10 mouse cellular contexts compared by ENCODE assay signal in genomic region chr2:31346096-31346495, GRCm38 (mm10). TPM values are rescaled to one million over a fixed set of nuclear protein-coding genes. Genes with fewer than 3 reads are reported as not detected.
DNase-seq lines count a peak whose midpoint lies in the region; ATAC-seq lines count a peak whose summit lies in the region.
"Had no signal": no experiment of that assay in that cellular context is flagged by ENCODE, and none has a peak within 500 bp of the region (broad histone marks: within the 10 kb centered on the region; RNA-seq: fewer than 3 reads in every experiment).

No protein-coding gene starts in this region.

- no peaks in the 10 kb centered on the region for H3K27me3 ChIP-seq in intestine, embryonic 14.5 days (replicated peaks; ENCODE audit: control insufficient read depth, insufficient read depth, low read length)
- H3K27me3 ChIP-seq in intestine, embryonic 16.5 days (replicated peaks; ENCODE audit: control insufficient read depth, insufficient read depth, low read length) = no peaks in the 10 kb centered on the region
- H3K27me3 ChIP-seq in embryonic facial prominence, embryonic 14.5 days (replicated peaks; ENCODE audit: control insufficient read depth, insufficient read depth, low read length) = no peaks in the 10 kb centered on the region
- no peaks in the 10 kb centered on the region for H3K27me3 ChIP-seq in hindbrain, embryonic 14.5 days (ENCODE audit: control insufficient read depth, insufficient read depth, low read length)
- H3K27me3 ChIP-seq: liver, embryonic 15.5 days; stomach, embryonic 15.5 days had no signal

- H3K27ac ChIP-seq in intestine, embryonic 14.5 days (ENCODE audit: low read depth) = no peak overlapping the region
- no peak overlapping the region for H3K27ac ChIP-seq in intestine, embryonic 16.5 days (ENCODE audit: low read length)
- no peak overlapping the region for H3K27ac ChIP-seq in embryonic facial prominence, embryonic 14.5 days (replicated peaks; ENCODE audit: low read depth, low read length)
- H3K27ac ChIP-seq in hindbrain, embryonic 14.5 days = no peak overlapping the region
- H3K27ac ChIP-seq: liver, embryonic 15.5 days; stomach, embryonic 15.5 days had no signal

- no peaks in the 10 kb centered on the region for H3K36me3 ChIP-seq in intestine, embryonic 14.5 days (ENCODE audit: control insufficient read depth, insufficient read depth, low read length)
- no peaks in the 10 kb centered on the region for H3K36me3 ChIP-seq in intestine, embryonic 16.5 days (ENCODE audit: control insufficient read depth, insufficient read depth, low read length)
- H3K36me3 ChIP-seq in embryonic facial prominence, embryonic 14.5 days (ENCODE audit: control insufficient read depth, insufficient read depth, low read length) = no peaks in the 10 kb centered on the region
- no peaks in the 10 kb centered on the region for H3K36me3 ChIP-seq in hindbrain, embryonic 14.5 days (replicated peaks; ENCODE audit: control insufficient read depth, insufficient read depth)
- H3K36me3 ChIP-seq: liver, embryonic 15.5 days; stomach, embryonic 15.5 days had no signal

- no peak overlapping the region for H3K4me3 ChIP-seq in intestine, embryonic 14.5 days (ENCODE audit: low read depth, low read length)
- H3K4me3 ChIP-seq in intestine, embryonic 16.5 days (ENCODE audit: low read length) = no peak overlapping the region
- no peak overlapping the region for H3K4me3 ChIP-seq in embryonic facial prominence, embryonic 14.5 days (ENCODE audit: low read depth, low read length)
- no peak overlapping the region for H3K4me3 ChIP-seq in hindbrain, embryonic 14.5 days (replicated peaks; ENCODE audit: low read length)
- H3K4me3 ChIP-seq: liver, embryonic 15.5 days; stomach, embryonic 15.5 days had no signal

- no peak overlapping the region for H3K9ac ChIP-seq in intestine, embryonic 14.5 days (ENCODE audit: low read length)
- no peak overlapping the region for H3K9ac ChIP-seq in intestine, embryonic 16.5 days (ENCODE audit: low read depth, low read length)
- no peak overlapping the region for H3K9ac ChIP-seq in embryonic facial prominence, embryonic 14.5 days (ENCODE audit: low read depth, low read length)
- H3K9ac ChIP-seq in hindbrain, embryonic 14.5 days = no peak overlapping the region
- H3K9ac ChIP-seq: liver, embryonic 15.5 days; stomach, embryonic 15.5 days had no signal

- no peak overlapping the region for H3K4me2 ChIP-seq in intestine, embryonic 14.5 days (ENCODE audit: low read length)
- no peak overlapping the region for H3K4me2 ChIP-seq in intestine, embryonic 16.5 days (ENCODE audit: low read depth, low read length)
- H3K4me2 ChIP-seq in embryonic facial prominence, embryonic 14.5 days (ENCODE audit: low read depth, low read length) = no peak overlapping the region
- no peak overlapping the region for H3K4me2 ChIP-seq in hindbrain, embryonic 14.5 days (replicated peaks)
- H3K4me2 ChIP-seq: liver, embryonic 15.5 days; stomach, embryonic 15.5 days had no signal

- 30% methylated on average over 12 of the region's 12 CpGs for WGBS in intestine, embryonic 14.5 days
- WGBS in intestine, embryonic 16.5 days = 31% methylated on average over 12 of the region's 12 CpGs
- WGBS in embryonic facial prominence, embryonic 14.5 days = 34% methylated on average over 12 of the region's 12 CpGs
- WGBS in hindbrain, embryonic 14.5 days = 45% methylated on average over 12 of the region's 12 CpGs

- H3K9me3 ChIP-seq in intestine, embryonic 14.5 days (ENCODE audit: control insufficient read depth, low read length) = no peaks in the 10 kb centered on the region
- H3K9me3 ChIP-seq in intestine, embryonic 16.5 days (ENCODE audit: control insufficient read depth, low read length) = no peaks in the 10 kb centered on the region
- no peaks in the 10 kb centered on the region for H3K9me3 ChIP-seq in embryonic facial prominence, embryonic 14.5 days (ENCODE audit: control insufficient read depth, low read length)
- no peaks in the 10 kb centered on the region for H3K9me3 ChIP-seq in hindbrain, embryonic 14.5 days (ENCODE audit: control insufficient read depth, low read length)
- H3K9me3 ChIP-seq: liver, embryonic 15.5 days; stomach, embryonic 15.5 days had no signal

- peak; percentile 87 for DNase-seq in intestine, embryonic 14.5 days (ENCODE audit: low spot score)
- peak; percentile 72 for DNase-seq in R1 (ENCODE audit: low read depth, low spot score)
- peak; percentile 84 for DNase-seq in embryonic facial prominence, embryonic 14.5 days (ENCODE audit: low spot score)
- DNase-seq in left cerebral cortex, adult 11 months (ENCODE audit: low spot score) = no peak
- DNase-seq in cerebellum, postnatal 36 days = no peak
- no peak for DNase-seq in hindbrain, embryonic 14.5 days (ENCODE audit: low spot score)

- H3K4me1 ChIP-seq in intestine, embryonic 14.5 days (replicated peaks; ENCODE audit: control insufficient read depth, insufficient read depth, low read length) = no peaks in the 10 kb centered on the region
- peaks cover 2% of the 10 kb centered on the region; the same call in 1 of the 2 replicates for H3K4me1 ChIP-seq in intestine, embryonic 16.5 days (ENCODE audit: control insufficient read depth, insufficient read depth, low read length)
- no peaks in the 10 kb centered on the region for H3K4me1 ChIP-seq in embryonic facial prominence, embryonic 14.5 days (ENCODE audit: control insufficient read depth, insufficient read depth, low read length)
- H3K4me1 ChIP-seq in hindbrain, embryonic 14.5 days (replicated peaks; ENCODE audit: control insufficient read depth, insufficient read depth, low read length) = no peaks in the 10 kb centered on the region
- H3K4me1 ChIP-seq: liver, embryonic 15.5 days; stomach, embryonic 15.5 days had no signal

- no peak for ATAC-seq in intestine, embryonic 14.5 days (replicated peaks; ENCODE audit: low FRiP score, low TSS enrichment, low read depth)
- ATAC-seq in intestine, embryonic 16.5 days = no peak
- no peak for ATAC-seq in embryonic facial prominence, embryonic 14.5 days (ENCODE audit: low read depth)
- 0 out of 2 replicates have a peak, but pooled peaks have one; percentile 14 for ATAC-seq in monocyte, adult 5-6 weeks (replicated peaks; ENCODE audit: insufficient number of reproducible peaks, low FRiP score, low TSS enrichment, poor library complexity, severe bottlenecking)
- no peak for ATAC-seq in hindbrain, embryonic 14.5 days (ENCODE audit: low FRiP score)

RNA-seq across cellular contexts. Expression of gene Hmcn2, which starts 31.9 kb away (rescaled TPM):
- 10.0 and 10.3 TPM in 2 replicates for polyA plus RNA-seq in intestine, embryonic 14.5 days (2014; fragmentation: Nextera tagmentation; extraction: Ambion mirVana)
- 4.1 and 4.7 TPM in 2 replicates for polyA plus RNA-seq in intestine, embryonic 16.5 days (2015; fragmentation: Nextera tagmentation; extraction: Ambion mirVana)
- 1.0 TPM in 2 replicates for polyA plus RNA-seq in embryonic facial prominence, embryonic 14.5 days (2014; fragmentation: Nextera tagmentation; extraction: Ambion mirVana)
- total RNA-seq in monocyte, adult 5-6 weeks (2017) = not detected in 3 replicates
- 0.14 and 0.37 TPM in 2 replicates for polyA plus RNA-seq in hindbrain, embryonic 14.5 days (2014; fragmentation: Nextera tagmentation; extraction: Ambion mirVana)

Comparison
In these comparisons a context has a peak if more than half of its experiments do, and no peak if none do; other contexts are left out.
1. DNase-seq: peak in intestine, embryonic 14.5 days (single experiment), R1 (single experiment) and embryonic facial prominence, embryonic 14.5 days (single experiment); none in left cerebral cortex, adult 11 months (single experiment), cerebellum, postnatal 36 days (0 of 2) and hindbrain, embryonic 14.5 days (single experiment).